Mouse (Mus musculus): ENCODE measurements at regions not wholly inside any gene's neighbourhood (a gene's known extent, or its start where the extent isn't known, plus 50 kb on each side); places are given as distances from the start of the nearest gene placed in this dataset.

DNA sequence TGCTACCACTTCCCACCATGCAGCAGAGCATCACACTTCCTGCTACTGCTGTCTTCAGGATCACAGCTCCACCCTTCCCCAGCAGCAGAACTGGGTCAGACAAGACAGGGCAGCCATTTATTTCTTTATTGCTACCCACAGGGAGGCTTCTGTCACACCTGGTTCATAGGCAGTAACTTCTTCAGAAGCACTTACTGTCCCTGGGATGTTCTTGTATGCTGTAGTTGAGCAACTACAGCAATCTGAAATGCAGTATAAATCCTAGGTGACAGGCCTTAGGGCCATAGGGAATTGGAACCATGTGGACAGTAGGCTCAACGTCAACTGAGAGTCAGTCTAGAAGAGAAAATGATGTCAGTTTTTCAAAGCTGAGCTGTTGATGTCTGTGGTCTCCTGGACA lies 179.5 kb upstream of the Mast4 start:
- ATAC-seq = no peak
- 81% methylated on average over 1 of the region's 1 CpGs for WGBS

DNA sequence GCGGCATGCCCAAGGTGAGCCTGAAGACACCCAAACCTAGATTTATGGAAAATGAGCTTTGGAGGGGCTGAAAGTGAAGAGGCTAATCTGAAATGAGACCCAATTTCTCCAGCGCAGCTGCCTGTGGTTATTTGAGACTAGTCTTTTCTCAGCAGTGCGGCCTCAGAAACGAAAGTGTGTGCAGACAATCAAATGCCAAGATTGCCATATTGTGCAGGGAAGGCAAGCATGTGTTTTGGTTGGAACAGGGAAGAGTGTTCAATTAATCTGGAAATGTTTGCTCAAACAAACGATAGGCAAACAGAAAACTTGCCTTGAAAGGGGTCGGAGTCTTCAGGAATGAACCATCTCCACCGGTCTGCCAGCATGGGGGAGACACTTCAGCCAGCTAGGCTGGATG lies 178.2 kb upstream of the Mast4 start:
- no peaks in the 10 kb centered on the region for H3K9me3 ChIP-seq (replicated peaks; ENCODE audit: control insufficient read depth, low read length)
- no peaks in the 10 kb centered on the region for H3K36me3 ChIP-seq (ENCODE audit: control insufficient read depth, insufficient read depth, low read length)
- DNase-seq (ENCODE audit: low spot score) (peak; percentile 49), ATAC-seq (0 out of 2 replicates have a peak, but pooled peaks have one; percentile 18)
- no peak overlapping the region for H3K27ac ChIP-seq (ENCODE audit: low read depth, low read length)
- no peak overlapping the region for H3K4me3 ChIP-seq (ENCODE audit: low read depth, low read length)
- no peak overlapping the region for H3K9ac ChIP-seq (ENCODE audit: low read length)
- no peaks in the 10 kb centered on the region for H3K27me3 ChIP-seq (replicated peaks; ENCODE audit: control insufficient read depth, insufficient read depth, low read length)
- H3K4me2 ChIP-seq (ENCODE audit: low read length) = no peak overlapping the region
- H3K4me1 ChIP-seq (ENCODE audit: control insufficient read depth, insufficient read depth, low read length) = no peaks in the 10 kb centered on the region
- 86% methylated on average over 7 of the region's 7 CpGs for WGBS

More for the DNA sequence above, 179.5 kb upstream of the Mast4 start:
- Histone ChIP-seq H3K9me3 (replicated peaks; ENCODE audit: control insufficient read depth, low read length) (no peaks in the 10 kb centered on the region), H3K27me3 (replicated peaks; ENCODE audit: control insufficient read depth, insufficient read depth, low read length) (no peaks in the 10 kb centered on the region), H3K36me3 (ENCODE audit: control insufficient read depth, insufficient read depth, low read length) (no peaks in the 10 kb centered on the region), H3K4me1 (ENCODE audit: control insufficient read depth, insufficient read depth, low read length) (no peaks in the 10 kb centered on the region), H3K4me3 (ENCODE audit: low read depth, low read length) (no peak overlapping the region), H3K4me2 (ENCODE audit: low read length) (no peak overlapping the region), H3K9ac (ENCODE audit: low read length) (no peak overlapping the region), H3K27ac (ENCODE audit: low read depth, low read length) (no peak overlapping the region)
- no peak for DNase-seq (ENCODE audit: low spot score)

DNA sequence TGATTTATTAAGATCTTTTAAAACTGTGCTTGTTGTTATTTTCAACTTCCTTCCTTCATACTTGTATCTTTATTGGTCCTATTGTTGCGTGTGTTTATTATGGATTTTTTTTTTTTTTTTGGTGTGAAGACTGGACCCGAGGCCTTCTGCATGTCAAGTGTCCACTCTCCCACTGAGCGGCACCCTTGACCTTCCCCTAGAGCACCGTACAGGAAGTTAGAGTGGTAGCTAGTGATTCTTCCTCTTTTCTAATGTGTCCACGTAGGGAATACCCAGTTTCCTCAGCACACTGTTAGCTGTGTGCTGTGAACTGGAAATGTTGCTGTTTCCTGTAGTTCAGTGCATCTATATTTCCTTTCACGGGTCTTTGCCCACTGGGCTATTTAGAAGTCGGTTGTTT lies 170.7 kb upstream of the Mast4 start:
- WGBS = 83% methylated on average over 7 of the region's 7 CpGs
- no peak for ATAC-seq
- no peaks in the 10 kb centered on the region for H3K36me3 ChIP-seq (ENCODE audit: control insufficient read depth, insufficient read depth, low read length)

DNA sequence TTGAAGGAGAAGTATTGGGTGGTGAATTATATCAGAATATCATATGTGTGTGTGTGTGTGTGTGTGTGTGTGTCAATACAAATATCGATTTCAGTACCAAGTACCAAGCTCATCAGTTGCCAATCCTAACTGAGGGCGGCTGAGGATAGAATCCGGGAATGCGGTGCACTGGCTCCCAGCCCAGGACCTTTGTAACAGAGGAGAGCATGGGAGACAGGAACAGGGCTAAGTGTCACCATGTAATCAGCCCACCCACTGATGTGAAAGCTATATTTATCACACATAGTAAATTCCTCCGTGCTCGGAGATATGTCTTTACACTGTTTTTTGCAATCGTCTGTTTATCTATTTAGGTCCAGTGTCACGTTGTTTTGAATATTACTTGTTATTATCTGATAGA lies 165.1 kb upstream of the Mast4 start:
- no peak overlapping the region for H3K9ac ChIP-seq (ENCODE audit: low read length)
- no peaks in the 10 kb centered on the region for H3K9me3 ChIP-seq (replicated peaks; ENCODE audit: control insufficient read depth, low read length)
- WGBS = 79% methylated on average over 8 of the region's 8 CpGs
- no peaks in the 10 kb centered on the region for H3K36me3 ChIP-seq (ENCODE audit: control insufficient read depth, insufficient read depth, low read length)
- no peak overlapping the region for H3K4me2 ChIP-seq (ENCODE audit: low read length)
- DNase-seq (ENCODE audit: low spot score) = no peak
- no peak for ATAC-seq
- H3K4me3 ChIP-seq (ENCODE audit: low read depth, low read length) = no peak overlapping the region
- no peak overlapping the region for H3K27ac ChIP-seq (ENCODE audit: low read depth, low read length)
- no peaks in the 10 kb centered on the region for H3K4me1 ChIP-seq (ENCODE audit: control insufficient read depth, insufficient read depth, low read length)
- no peaks in the 10 kb centered on the region for H3K27me3 ChIP-seq (replicated peaks; ENCODE audit: control insufficient read depth, insufficient read depth, low read length)

More for the DNA sequence above, 170.7 kb upstream of the Mast4 start:
- Histone ChIP-seq H3K9me3 (replicated peaks; ENCODE audit: control insufficient read depth, low read length) (no peaks in the 10 kb centered on the region), H3K4me3 (ENCODE audit: low read depth, low read length) (no peak overlapping the region), H3K27me3 (replicated peaks; ENCODE audit: control insufficient read depth, insufficient read depth, low read length) (no peaks in the 10 kb centered on the region), H3K4me2 (ENCODE audit: low read length) (no peak overlapping the region), H3K4me1 (ENCODE audit: control insufficient read depth, insufficient read depth, low read length) (no peaks in the 10 kb centered on the region), H3K27ac (ENCODE audit: low read depth, low read length) (no peak overlapping the region), H3K9ac (ENCODE audit: low read length) (no peak overlapping the region)
- DNase-seq (ENCODE audit: low spot score) = no peak

DNA sequence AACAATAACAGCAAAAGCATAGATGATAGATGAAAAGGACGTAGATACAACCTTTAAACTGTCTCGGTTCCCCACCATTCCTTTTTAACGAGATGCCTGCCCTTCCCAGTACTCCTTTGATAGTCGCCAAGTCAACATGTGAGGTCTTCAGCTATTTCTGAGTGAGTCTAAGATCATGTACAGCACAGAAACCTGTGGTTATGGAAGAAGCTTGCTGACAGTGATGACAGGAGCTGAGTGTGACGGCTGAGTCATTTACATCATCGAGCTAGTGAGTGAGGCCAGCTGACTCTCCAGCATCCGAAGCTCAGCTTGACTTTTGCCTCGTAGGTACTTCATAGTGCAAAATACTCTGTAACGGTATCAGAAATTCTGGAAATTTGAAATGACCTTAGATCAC lies 160.1 kb upstream of the Mast4 start:
- H3K4me2 ChIP-seq (ENCODE audit: low read length) = no peak overlapping the region
- 0 out of 2 replicates have a peak, but pooled peaks cover 2% of the 10 kb centered on the region for H3K4me1 ChIP-seq (ENCODE audit: control insufficient read depth, insufficient read depth, low read length)
- H3K4me3 ChIP-seq (ENCODE audit: low read depth, low read length) = no peak overlapping the region
- no peaks in the 10 kb centered on the region for H3K27me3 ChIP-seq (replicated peaks; ENCODE audit: control insufficient read depth, insufficient read depth, low read length)
- ATAC-seq (no peak), DNase-seq (ENCODE audit: low spot score) (no peak)
- no peaks in the 10 kb centered on the region for H3K36me3 ChIP-seq (ENCODE audit: control insufficient read depth, insufficient read depth, low read length)
- H3K9ac ChIP-seq (ENCODE audit: low read length) = no peak overlapping the region
- no peaks in the 10 kb centered on the region for H3K9me3 ChIP-seq (replicated peaks; ENCODE audit: control insufficient read depth, low read length)
- 76% methylated on average over 9 of the region's 9 CpGs for WGBS
- no peak overlapping the region for H3K27ac ChIP-seq (ENCODE audit: low read depth, low read length)

DNA sequence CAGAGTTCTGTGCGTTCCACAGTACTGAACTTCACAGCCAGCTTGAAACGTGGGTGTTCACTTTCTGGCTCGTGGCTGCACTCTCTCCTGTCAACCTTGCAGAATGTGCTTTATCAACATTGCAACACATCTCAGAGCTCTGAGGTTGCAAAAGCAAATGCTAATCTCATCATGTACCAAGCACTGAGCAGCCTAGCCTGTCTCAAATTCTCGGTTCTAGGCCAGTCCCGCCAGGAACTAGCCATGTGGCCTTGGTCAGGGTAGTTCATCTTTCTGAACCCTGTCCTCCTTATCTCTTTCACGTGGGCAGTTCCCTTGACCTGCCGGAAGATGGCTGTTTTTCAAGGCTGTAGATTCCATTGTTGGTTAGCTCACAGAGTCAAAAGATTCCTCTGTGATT lies 159.3 kb upstream of the Mast4 start:
- H3K4me2 ChIP-seq (ENCODE audit: low read length) = no peak overlapping the region
- DNase-seq (ENCODE audit: low spot score) = no peak
- no peaks in the 10 kb centered on the region for H3K9me3 ChIP-seq (replicated peaks; ENCODE audit: control insufficient read depth, low read length)
- no peak for ATAC-seq
- H3K27ac ChIP-seq (ENCODE audit: low read depth, low read length) = no peak overlapping the region
- H3K36me3 ChIP-seq (ENCODE audit: control insufficient read depth, insufficient read depth, low read length) = no peaks in the 10 kb centered on the region
- WGBS = 89% methylated on average over 7 of the region's 7 CpGs
- H3K27me3 ChIP-seq (replicated peaks; ENCODE audit: control insufficient read depth, insufficient read depth, low read length) = no peaks in the 10 kb centered on the region
- H3K4me3 ChIP-seq (ENCODE audit: low read depth, low read length) = no peak overlapping the region
- H3K9ac ChIP-seq (ENCODE audit: low read length) = no peak overlapping the region
- 0 out of 2 replicates have a peak, but pooled peaks cover 2% of the 10 kb centered on the region for H3K4me1 ChIP-seq (ENCODE audit: control insufficient read depth, insufficient read depth, low read length)

DNA sequence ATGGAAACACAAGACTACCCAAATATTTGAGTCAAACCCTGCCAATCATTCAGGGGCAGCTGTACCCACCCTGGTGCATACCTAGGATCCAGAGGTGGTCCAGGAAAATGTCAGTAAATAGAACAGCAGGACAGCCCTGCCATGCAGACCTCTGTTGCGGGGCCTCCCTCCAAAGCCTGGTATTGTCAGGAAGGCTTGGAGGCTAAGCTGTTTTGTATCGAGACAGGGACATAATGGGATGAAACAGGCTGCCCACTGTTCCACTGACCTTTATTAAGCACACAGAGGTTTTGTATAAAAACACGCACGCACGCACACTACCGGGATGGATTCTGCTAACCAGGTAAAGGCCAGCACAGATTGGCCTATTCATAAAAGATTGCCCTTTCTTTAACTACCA lies 155.8 kb upstream of the Mast4 start:
- 14% methylated on average over 6 of the region's 6 CpGs for WGBS
- DNase-seq (ENCODE audit: low spot score) (no peak), ATAC-seq (no peak)
- Histone ChIP-seq H3K4me1 (ENCODE audit: control insufficient read depth, insufficient read depth, low read length) (0 out of 2 replicates have a peak, but pooled peaks cover 2% of the 10 kb centered on the region), H3K27me3 (replicated peaks; ENCODE audit: control insufficient read depth, insufficient read depth, low read length) (no peaks in the 10 kb centered on the region), H3K4me3 (ENCODE audit: low read depth, low read length) (no peak overlapping the region), H3K27ac (ENCODE audit: low read depth, low read length) (no peak overlapping the region), H3K9ac (ENCODE audit: low read length) (no peak overlapping the region), H3K4me2 (ENCODE audit: low read length) (no peak overlapping the region), H3K9me3 (replicated peaks; ENCODE audit: control insufficient read depth, low read length) (no peaks in the 10 kb centered on the region), H3K36me3 (ENCODE audit: control insufficient read depth, insufficient read depth, low read length) (no peaks in the 10 kb centered on the region)

DNA sequence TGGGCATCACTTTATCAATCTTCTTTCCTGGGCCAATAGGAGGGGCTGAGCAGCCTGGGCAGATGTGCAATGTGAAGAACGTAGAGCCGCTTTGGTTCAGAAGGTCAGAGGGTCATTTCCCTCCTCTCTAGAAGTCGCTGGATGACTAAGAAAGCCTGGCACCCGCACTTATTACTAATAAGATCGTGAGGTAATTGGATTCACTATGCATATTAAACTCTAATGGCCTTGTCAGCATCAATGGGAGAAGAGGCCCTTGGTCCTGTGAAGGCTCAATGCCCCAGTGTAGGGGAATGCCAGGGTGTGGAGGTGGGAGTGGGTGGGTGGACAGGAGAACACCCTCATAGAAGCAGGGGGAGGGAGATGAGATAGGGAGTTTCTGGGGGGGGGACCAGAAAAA lies 149.8 kb upstream of the Mast4 start:
- Histone ChIP-seq H3K9ac (ENCODE audit: low read length) (no peak overlapping the region), H3K9me3 (replicated peaks; ENCODE audit: control insufficient read depth, low read length) (no peaks in the 10 kb centered on the region), H3K4me1 (ENCODE audit: control insufficient read depth, insufficient read depth, low read length) (no peaks in the 10 kb centered on the region), H3K36me3 (ENCODE audit: control insufficient read depth, insufficient read depth, low read length) (no peaks in the 10 kb centered on the region), H3K27me3 (replicated peaks; ENCODE audit: control insufficient read depth, insufficient read depth, low read length) (no peaks in the 10 kb centered on the region), H3K4me2 (ENCODE audit: low read length) (no peak overlapping the region), H3K4me3 (ENCODE audit: low read depth, low read length) (no peak overlapping the region), H3K27ac (ENCODE audit: low read depth, low read length) (no peak overlapping the region)
- ATAC-seq = no peak
- no peak for DNase-seq (ENCODE audit: low spot score)
- WGBS = 55% methylated on average over 5 of the region's 5 CpGs

DNA sequence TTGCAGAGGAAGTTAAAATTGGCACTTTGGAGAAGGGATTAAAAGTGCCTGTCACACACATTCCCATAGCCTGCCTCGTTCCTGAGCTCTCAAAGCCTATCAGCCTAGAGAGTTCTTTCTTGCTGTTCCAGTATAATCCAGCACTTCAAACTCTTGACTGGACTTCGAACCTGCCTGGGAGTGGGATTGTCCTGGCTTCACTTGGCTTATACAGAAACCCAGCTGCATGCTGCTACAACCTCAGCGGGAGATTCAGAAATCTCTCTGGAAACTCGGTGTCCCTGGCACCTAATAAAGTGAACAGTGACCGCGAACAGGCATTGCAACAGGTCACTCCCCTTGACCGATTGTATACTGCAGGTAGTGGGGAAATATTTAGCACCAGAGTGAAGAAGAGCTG lies 149.1 kb upstream of the Mast4 start:
- Histone ChIP-seq H3K36me3 (ENCODE audit: control insufficient read depth, insufficient read depth, low read length) (no peaks in the 10 kb centered on the region), H3K9me3 (replicated peaks; ENCODE audit: control insufficient read depth, low read length) (no peaks in the 10 kb centered on the region), H3K9ac (ENCODE audit: low read length) (no peak overlapping the region), H3K27me3 (replicated peaks; ENCODE audit: control insufficient read depth, insufficient read depth, low read length) (no peaks in the 10 kb centered on the region), H3K27ac (ENCODE audit: low read depth, low read length) (no peak overlapping the region), H3K4me3 (ENCODE audit: low read depth, low read length) (no peak overlapping the region), H3K4me1 (ENCODE audit: control insufficient read depth, insufficient read depth, low read length) (no peaks in the 10 kb centered on the region), H3K4me2 (ENCODE audit: low read length) (no peak overlapping the region)
- ATAC-seq (no peak), DNase-seq (ENCODE audit: low spot score) (no peak)
- WGBS = 67% methylated on average over 7 of the region's 7 CpGs

All from forebrain, embryonic 14.5 days (tissue).